Mouse (Mus musculus) heart, postnatal 0 days (tissue): ENCODE measurements around the gene Nav2. TPM values are rescaled to one million over a fixed set of nuclear protein-coding genes. Genes with fewer than 3 reads are reported as not detected.

ENCODE experiments used
- ATAC-seq: fragments of 200-750 bp; cut with Nextera tagmentation; 2 replicates; pipeline ENCODE4 v1.8.0; 2017; ENCODE audit warnings: low read depth, moderate number of reproducible peaks, moderate library complexity; ENCODE audit not compliant: insufficient read depth
- DNase-seq: peaks from one replicate; pipeline ENCODE4 v3.0.0-alpha.2; 2016; ENCODE audit warnings: low spot score
- H3K27ac ChIP-seq: fragments of 300-500 bp; sonication (generic); 2 replicates; pipeline ENCODE4 v1.5.1; 2014; ENCODE audit warnings: low read depth, mild to moderate bottlenecking
- H3K27me3 ChIP-seq: fragments of 300-500 bp; sonication (generic); 2 replicates; pipeline ENCODE4 v1.6.1; 2014; ENCODE audit warnings: low read length, mixed read lengths; ENCODE audit not compliant: control insufficient read depth, insufficient read depth
- H3K36me3 ChIP-seq: fragments of 300-500 bp; sonication (generic); replicated peaks from 2 replicates; pipeline ENCODE4 v1.6.1; 2014; ENCODE audit warnings: low read length, mixed read lengths; ENCODE audit not compliant: control insufficient read depth, insufficient read depth
- H3K4me1 ChIP-seq: fragments of 300-500 bp; sonication (generic); 2 replicates; pipeline ENCODE4 v1.6.1; 2014; ENCODE audit warnings: antibody characterized with exemption; ENCODE audit not compliant: control insufficient read depth, insufficient read depth
- H3K4me2 ChIP-seq: fragments of 300-500 bp; sonication (generic); 2 replicates; pipeline ENCODE4 v1.6.1; 2014; ENCODE audit warnings: low read depth, mild to moderate bottlenecking, low read length, moderate library complexity
- H3K4me3 ChIP-seq: fragments of 300-500 bp; sonication (generic); 2 replicates; pipeline ENCODE4 v1.5.1; 2014; ENCODE audit warnings: low read depth, low read length
- H3K9ac ChIP-seq: fragments of 300-500 bp; sonication (generic); replicated peaks from 2 replicates; pipeline ENCODE4 v1.6.1; 2014; ENCODE audit warnings: low read depth, low read length, mixed read lengths
- H3K9me3 ChIP-seq: fragments of 300-500 bp; sonication (generic); replicated peaks from 2 replicates; pipeline ENCODE4 v1.6.1; 2016; ENCODE audit warnings: low read length; ENCODE audit not compliant: control insufficient read depth
- CTCF ChIP-seq: IDR thresholded peaks from 2 replicates; pipeline ENCODE4 v1.5.1; 2016; ENCODE audit warnings: antibody characterized with exemption, control low read depth, low read depth
- EP300 ChIP-seq: IDR thresholded peaks from 2 replicates; pipeline ENCODE4 v1.6.1; 2016; ENCODE audit warnings: antibody characterized with exemption, low read depth
- WGBS: fragments of 180-500 bp; shearing (Covaris S2); extraction: QIAGEN DNeasy Blood & Tissue Kit; methylation state at CpG from one replicate; pipeline ENCODE4 v1.1.7; 2014; 5-methylcytosine and 5-hydroxymethylcytosine counted together
- polyA plus RNA-seq: library from polyadenylated mRNA; unstranded; fragments of >200 nt; fragmentation: Nextera tagmentation; extraction: Ambion mirVana; gene quantifications from 2 replicates; pipeline ENCODE4 v1.2.1, GENCODE M21; 2015
- total RNA-seq: library from RNA; depleted of rRNA; stranded (reverse); fragments of >200 nt; gene quantifications from 2 replicates; pipeline ENCODE4 v1.2.3, GENCODE M21; 2014; ENCODE audit warnings: low replicate concordance

Gene Nav2
- total and polyA plus RNA-seq, 2 experiments from 2014 or later, result 22.8 to 77.9 TPM

DNA sequence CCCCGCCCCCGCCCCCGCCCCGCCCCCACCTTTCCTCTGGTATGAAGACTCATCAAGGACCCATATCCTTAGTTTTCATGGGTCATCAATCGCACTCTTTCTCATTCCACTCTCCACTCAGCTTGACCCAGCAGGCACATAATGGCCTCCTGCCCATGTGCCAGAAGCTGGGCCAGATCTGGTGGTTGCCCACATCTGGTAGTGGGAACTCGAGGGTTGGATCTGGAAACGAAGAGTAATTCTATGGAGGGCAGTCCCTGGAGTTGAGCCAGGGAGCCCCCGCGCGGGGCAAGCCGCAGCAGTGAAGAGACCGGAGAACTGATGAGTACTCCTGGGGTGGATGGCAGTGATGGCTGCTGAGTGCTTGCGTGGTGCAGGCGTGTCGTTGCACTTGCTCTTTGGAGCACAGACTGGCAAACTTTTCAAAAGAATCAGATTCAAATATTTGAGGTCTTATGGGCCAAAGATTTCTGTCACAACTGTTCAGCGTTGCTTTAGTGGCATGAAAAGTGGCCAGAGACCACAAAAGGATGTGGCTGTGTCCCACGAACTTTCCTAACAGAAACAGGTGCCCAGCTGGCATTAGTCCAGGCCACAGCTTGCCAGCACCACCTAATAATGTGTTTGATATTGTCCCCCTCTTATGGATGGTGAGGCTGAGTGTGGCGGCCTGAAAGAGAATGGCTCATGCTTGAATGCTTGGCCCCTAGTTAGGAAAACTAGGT lies 449.1 kb downstream of the Nav2 start:
- Histone ChIP-seq H3K9me3 (no peaks in the 10 kb centered on the region), H3K9ac (no peak overlapping the region), H3K4me1 (peaks cover 7% of the 10 kb centered on the region; the same call in 1 of the 2 replicates), H3K36me3 (no peaks in the 10 kb centered on the region), H3K4me3 (no peak overlapping the region), H3K27ac (no peak overlapping the region), H3K27me3 (no peaks in the 10 kb centered on the region), H3K4me2 (no peak overlapping the region)
- 83% methylated on average over 18 of the region's 18 CpGs for WGBS
- no peak for DNase-seq
- ATAC-seq, result no peak
- TF ChIP-seq CTCF (no peak), EP300 (no peak)

DNA sequence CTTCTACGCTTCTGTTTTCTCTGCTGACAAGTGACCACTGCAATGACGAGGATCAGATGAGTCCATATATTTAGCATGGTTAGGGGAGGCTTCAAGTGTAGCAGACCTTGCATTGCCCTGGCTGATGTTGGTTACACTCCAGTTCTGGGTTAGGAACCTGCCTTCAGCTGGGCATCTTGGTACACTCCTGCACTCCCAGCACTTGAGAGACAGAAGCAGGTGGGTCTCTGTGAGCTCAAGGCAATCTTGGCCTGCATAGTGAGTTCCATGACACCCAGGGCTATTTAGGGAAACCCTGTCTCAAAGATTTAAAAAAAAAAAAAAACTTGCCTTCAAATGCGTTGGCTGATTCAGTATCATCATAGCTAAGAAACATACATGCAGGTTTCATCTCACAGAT lies 450.6 kb downstream of the Nav2 start:
- Histone ChIP-seq H3K4me3 (no peak overlapping the region), H3K27ac (no peak overlapping the region), H3K27me3 (no peaks in the 10 kb centered on the region), H3K4me2 (no peak overlapping the region), H3K36me3 (0 out of 2 replicates have a peak, but pooled peaks cover 4% of the 10 kb centered on the region), H3K9ac (no peak overlapping the region), H3K9me3 (no peaks in the 10 kb centered on the region), H3K4me1 (peaks cover 7% of the 10 kb centered on the region; the same call in 1 of the 2 replicates)
- no peak for ATAC-seq
- DNase-seq, result no peak
- no peak for TF ChIP-seq EP300
- no peak for TF ChIP-seq CTCF
- WGBS, result 74% methylated on average over 3 of the region's 3 CpGs

DNA sequence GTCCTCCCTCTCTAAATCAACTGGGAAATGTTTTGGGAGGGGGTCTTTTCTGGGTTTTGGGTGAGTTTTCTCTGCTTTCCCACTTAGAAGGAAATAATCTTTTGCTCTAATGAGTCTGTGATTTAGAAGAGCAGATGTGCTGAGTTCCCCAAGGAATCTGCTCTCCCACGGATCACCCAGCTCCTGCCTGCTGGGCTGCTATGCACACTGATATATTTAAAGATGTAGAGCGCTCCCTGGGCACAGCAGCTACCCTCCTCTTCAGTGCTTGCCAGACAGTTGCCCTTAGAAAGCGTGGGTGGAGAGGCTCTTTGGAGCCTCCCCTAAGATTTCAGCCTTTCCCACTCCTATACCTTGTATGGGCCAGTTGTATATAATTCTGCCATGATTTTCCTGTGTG lies 452.1 kb downstream of the Nav2 start:
- no peak for DNase-seq
- Histone ChIP-seq H3K27me3 (no peaks in the 10 kb centered on the region), H3K27ac (no peak overlapping the region), H3K4me3 (no peak overlapping the region), H3K36me3 (0 out of 2 replicates have a peak, but pooled peaks cover 4% of the 10 kb centered on the region), H3K4me2 (no peak overlapping the region), H3K9ac (no peak overlapping the region), H3K9me3 (no peaks in the 10 kb centered on the region), H3K4me1 (peaks cover 7% of the 10 kb centered on the region; the same call in 1 of the 2 replicates)
- no peak for ATAC-seq
- 46% methylated on average over 3 of the region's 3 CpGs for WGBS
- TF ChIP-seq CTCF (no peak), EP300 (no peak)

DNA sequence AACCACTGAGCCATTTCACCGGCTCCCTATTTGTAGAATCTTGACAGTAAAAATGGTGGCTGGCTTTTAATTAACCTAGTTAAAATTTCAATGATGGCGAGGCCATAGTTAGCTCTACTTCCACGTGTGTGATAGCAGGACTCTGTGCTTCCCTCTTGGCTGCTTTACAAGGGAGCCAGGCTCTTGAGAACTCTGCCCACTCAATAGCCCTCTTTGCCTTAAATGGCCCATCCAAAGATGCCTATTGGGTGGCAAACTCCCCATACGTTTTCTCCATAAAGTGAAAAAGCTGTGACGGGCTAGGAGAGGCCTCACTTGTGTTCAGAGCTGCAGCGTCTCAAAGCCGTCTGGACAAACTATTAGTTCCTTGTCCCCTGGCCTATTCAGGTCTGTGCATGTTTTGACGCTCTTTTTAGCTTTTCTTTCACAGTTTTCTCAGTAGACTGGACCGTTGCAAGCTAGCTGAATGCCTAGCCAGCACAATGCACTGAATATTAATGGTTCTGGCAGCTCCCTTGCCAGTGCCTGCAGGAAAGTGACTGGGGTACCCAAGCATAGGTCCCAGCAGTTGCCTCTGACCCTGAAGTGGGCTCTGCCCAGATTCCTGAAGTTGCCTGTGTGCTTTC lies 453.1 kb downstream of the Nav2 start:
- TF ChIP-seq EP300 (no peak), CTCF (no peak)
- peaks cover 7% of the 10 kb centered on the region; the same call in 1 of the 2 replicates for H3K4me1 ChIP-seq
- H3K9me3 ChIP-seq, result no peaks in the 10 kb centered on the region
- H3K27ac ChIP-seq, result no peak overlapping the region
- no peaks in the 10 kb centered on the region for H3K27me3 ChIP-seq
- 0 out of 2 replicates have a peak, but pooled peaks cover 4% of the 10 kb centered on the region for H3K36me3 ChIP-seq
- H3K4me3 ChIP-seq, result no peak overlapping the region
- DNase-seq (no peak), ATAC-seq (no peak)
- H3K4me2 ChIP-seq, result no peak overlapping the region
- no peak overlapping the region for H3K9ac ChIP-seq
- WGBS, result 75% methylated on average over 9 of the region's 9 CpGs

DNA sequence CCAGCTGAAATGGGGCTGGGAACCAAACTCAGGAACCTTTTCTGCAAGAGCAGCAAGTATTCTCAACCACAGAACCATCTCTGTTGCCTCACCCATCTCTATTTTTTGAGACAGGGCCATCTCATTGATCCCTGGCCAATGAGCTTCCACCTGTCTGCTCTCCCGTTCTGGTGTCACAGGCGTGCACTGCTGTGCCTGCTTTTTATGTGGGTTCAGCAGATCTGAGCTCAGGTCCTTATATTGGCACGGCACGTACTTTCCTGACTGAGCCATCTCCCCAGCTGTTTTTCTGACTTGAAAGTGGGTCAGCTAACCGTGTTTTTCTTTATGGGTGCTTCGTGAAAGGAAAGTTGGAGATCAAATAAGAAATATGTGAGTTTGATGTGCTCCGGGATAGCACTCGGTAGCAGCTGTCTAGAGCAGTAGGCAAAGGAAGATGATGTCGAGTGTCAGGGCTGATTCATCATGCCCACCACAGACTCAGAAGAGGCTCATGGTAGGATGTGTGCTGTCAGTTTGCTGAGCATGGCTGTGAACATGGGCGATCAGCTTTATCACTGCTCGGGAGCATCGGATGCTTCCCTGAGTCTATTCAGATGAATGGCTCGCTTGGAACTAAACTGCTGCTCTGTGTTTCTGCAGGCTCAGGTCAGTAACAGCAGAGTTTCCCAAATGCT lies 456.1 kb downstream of the Nav2 start:
- H3K4me3 ChIP-seq, result no peak overlapping the region
- no peak overlapping the region for H3K4me2 ChIP-seq
- H3K27ac ChIP-seq, result no peak overlapping the region; the same call in 1 of the 2 replicates
- H3K36me3 ChIP-seq, result 0 out of 2 replicates have a peak, but pooled peaks cover 4% of the 10 kb centered on the region
- 89% methylated on average over 13 of the region's 13 CpGs for WGBS
- H3K9ac ChIP-seq, result no peak overlapping the region
- TF ChIP-seq CTCF, result no peak
- ATAC-seq, result no peak
- no peaks in the 10 kb centered on the region for H3K27me3 ChIP-seq
- no peak for DNase-seq
- H3K4me1 ChIP-seq, result peaks cover 13% of the 10 kb centered on the region; the same call in 1 of the 2 replicates
- no peaks in the 10 kb centered on the region for H3K9me3 ChIP-seq
